Mouse (Mus musculus): ENCODE results near the gene Acoxl.

Acoxl gene

GRCm38 (mm10) chr2:128115579-128115978 is 276.9 kb downstream of the Acoxl start:
- DNase-seq (ENCODE audit: extremely low spot score, low spot score), result peak; percentile 55

- no peak for DNase-seq (ENCODE audit: extremely low spot score, low spot score)
Observed at GRCm38 (mm10) chr2:128117605-128118004, 278.9 kb downstream of the Acoxl start.

GRCm38 (mm10) chr2:128118971-128119370 is 280.3 kb downstream of the Acoxl start:
- DNase-seq (ENCODE audit: extremely low spot score, low spot score), result no peak

GRCm38 (mm10) chr2:128122491-128122890 is 283.8 kb downstream of the Acoxl start:
- DNase-seq (ENCODE audit: extremely low spot score, low spot score), result peak; percentile 65

GRCm38 (mm10) chr2:128122891-128123771 is 284.5 kb downstream of the Acoxl start:
- DNase-seq (ENCODE audit: extremely low spot score, low spot score), result peak; percentile 65

GRCm38 (mm10) chr2:128123921-128124683 is 285.4 kb downstream of the Acoxl start:
- DNase-seq (ENCODE audit: extremely low spot score, low spot score), result peak; percentile 49

- peak; percentile 40 for DNase-seq (ENCODE audit: extremely low spot score, low spot score)
Observed at GRCm38 (mm10) chr2:128124693-128125092, 286.0 kb downstream of the Acoxl start.

- DNase-seq (ENCODE audit: extremely low spot score, low spot score), result peak; percentile 98
Observed at GRCm38 (mm10) chr2:128125635-128126470, 287.2 kb downstream of the Acoxl start, which contains the start of gene Bcl2l11. Gene Bcl2l11, plus strand, starts transcription at chr2:128126038.

- no peak for DNase-seq (ENCODE audit: extremely low spot score, low spot score)
Observed at GRCm38 (mm10) chr2:128126591-128127051, 287.9 kb downstream of the Acoxl start.

GRCm38 (mm10) chr2:128127121-128127671 is 288.5 kb downstream of the Acoxl start:
- DNase-seq (ENCODE audit: extremely low spot score, low spot score), result no peak

- DNase-seq (ENCODE audit: extremely low spot score, low spot score), result peak; percentile 94
Observed at GRCm38 (mm10) chr2:128127691-128128292, 289.1 kb downstream of the Acoxl start.

GRCm38 (mm10) chr2:128128532-128128931 is 289.9 kb downstream of the Acoxl start:
- no peak for DNase-seq (ENCODE audit: extremely low spot score, low spot score)

GRCm38 (mm10) chr2:128131503-128131902 is 292.8 kb downstream of the Acoxl start:
- DNase-seq (ENCODE audit: extremely low spot score, low spot score), result no peak

GRCm38 (mm10) chr2:128132635-128133034 is 294.0 kb downstream of the Acoxl start:
- no peak for DNase-seq (ENCODE audit: extremely low spot score, low spot score)

GRCm38 (mm10) chr2:128133865-128134264 is 295.2 kb downstream of the Acoxl start:
- no peak for DNase-seq (ENCODE audit: extremely low spot score, low spot score)

- no peak for DNase-seq (ENCODE audit: extremely low spot score, low spot score)
Observed at GRCm38 (mm10) chr2:128134474-128134873, 295.8 kb downstream of the Acoxl start.

- DNase-seq (ENCODE audit: extremely low spot score, low spot score), result no peak
Observed at GRCm38 (mm10) chr2:128134948-128135347, 296.3 kb downstream of the Acoxl start.

GRCm38 (mm10) chr2:128136769-128137433 is 298.2 kb downstream of the Acoxl start:
- no peak for DNase-seq (ENCODE audit: extremely low spot score, low spot score)

- DNase-seq (ENCODE audit: extremely low spot score, low spot score), result no peak
Observed at GRCm38 (mm10) chr2:128137480-128138276, 299.0 kb downstream of the Acoxl start.

Measured in neural tube, embryonic 10.5 days (tissue).